Mouse (Mus musculus) forebrain, embryonic 11.5 days (tissue): ENCODE measurements around the gene Tmem245. TPM values are rescaled to one million over a fixed set of nuclear protein-coding genes. Genes with fewer than 3 reads are reported as not detected.

Experiments used
- ATAC-seq: fragments of 200-750 bp; cut with Nextera tagmentation; replicated peaks from 2 replicates; pipeline ENCODE4 v1.8.0; 2017; ENCODE audit warnings: moderate TSS enrichment; ENCODE audit not compliant: low FRiP score
- DNase-seq: peaks from one replicate; pipeline ENCODE4 v3.0.0-alpha.2; 2017; ENCODE audit warnings: low spot score
- H3K27ac ChIP-seq: fragments of 300-500 bp; sonication (generic); 2 replicates; pipeline ENCODE4 v1.5.1; 2014; ENCODE audit warnings: low read depth, low read length
- H3K27me3 ChIP-seq: fragments of 300-500 bp; sonication (generic); 2 replicates; pipeline ENCODE4 v1.6.1; 2014; ENCODE audit warnings: mild to moderate bottlenecking, low read length, mixed read lengths; ENCODE audit not compliant: control insufficient read depth, insufficient read depth
- H3K36me3 ChIP-seq: fragments of 300-500 bp; sonication (generic); 2 replicates; pipeline ENCODE4 v1.6.1; 2014; ENCODE audit warnings: mild to moderate bottlenecking, low read length, moderate library complexity, mixed read lengths; ENCODE audit not compliant: control insufficient read depth, insufficient read depth
- H3K4me1 ChIP-seq: fragments of 300-500 bp; sonication (generic); replicated peaks from 2 replicates; pipeline ENCODE4 v1.6.1; 2014; ENCODE audit warnings: low read length, mixed read lengths; ENCODE audit not compliant: control insufficient read depth, insufficient read depth
- H3K4me2 ChIP-seq: fragments of 300-500 bp; sonication (generic); 2 replicates; pipeline ENCODE4 v1.6.1; 2014; ENCODE audit warnings: low read depth, mild to moderate bottlenecking, low read length, moderate library complexity, mixed read lengths; ENCODE audit not compliant: severe bottlenecking
- H3K4me3 ChIP-seq: fragments of 300-500 bp; sonication (generic); 2 replicates; pipeline ENCODE4 v1.5.1; 2014; ENCODE audit warnings: low read depth, low read length
- H3K9ac ChIP-seq: fragments of 300-500 bp; sonication (generic); 2 replicates; pipeline ENCODE4 v1.6.1; 2014; ENCODE audit warnings: low read length
- H3K9me3 ChIP-seq: fragments of 300-500 bp; sonication (generic); 2 replicates; pipeline ENCODE4 v1.6.1; 2016; ENCODE audit warnings: low read length, mixed read lengths; ENCODE audit not compliant: control insufficient read depth
- WGBS: fragments of 180-500 bp; shearing (Covaris S2); extraction: QIAGEN DNeasy Blood & Tissue Kit; methylation state at CpG from one replicate; pipeline ENCODE4 v1.1.7; 2014; 5-methylcytosine and 5-hydroxymethylcytosine counted together
- polyA plus RNA-seq: library from polyadenylated mRNA; unstranded; fragments of >200 nt; fragmentation: Nextera tagmentation; extraction: Ambion mirVana; gene quantifications from 2 replicates; pipeline ENCODE4 v1.2.1, GENCODE M21; 2014

The Tmem245 gene
- polyA plus RNA-seq, 1 experiment from 2014 or later = 12.7 TPM

DNA sequence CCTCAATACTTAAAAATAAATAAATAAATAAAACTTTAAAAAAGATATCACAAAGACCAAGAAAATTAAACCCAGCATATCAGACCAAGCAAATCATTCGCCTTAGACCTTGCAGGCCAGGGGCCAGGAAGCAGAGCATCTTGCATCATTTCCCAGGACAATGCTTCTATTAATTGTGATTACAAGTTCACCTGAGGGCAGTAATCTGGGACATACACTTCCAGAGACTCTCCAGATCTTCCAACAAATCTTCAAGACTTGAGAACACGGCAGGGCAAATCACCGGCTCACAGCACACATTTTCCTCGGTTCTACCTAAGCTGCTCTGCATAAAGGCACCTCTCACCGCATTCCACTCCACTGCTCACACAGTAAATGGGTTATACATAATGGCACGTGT, 99.2 kb downstream of the Tmem245 start:
- Histone ChIP-seq H3K27ac (no peak overlapping the region), H3K9ac (no peak overlapping the region), H3K27me3 (no peaks in the 10 kb centered on the region), H3K9me3 (no peaks in the 10 kb centered on the region; the same call in 1 of the 2 replicates), H3K4me2 (no peak overlapping the region), H3K4me1 (no peaks in the 10 kb centered on the region), H3K36me3 (peaks cover 6% of the 10 kb centered on the region), H3K4me3 (no peak overlapping the region)
- WGBS = 87% methylated on average over 6 of the region's 6 CpGs
- DNase-seq = no peak
- no peak for ATAC-seq

GRCm38 (mm10) chr4:56847400-56847799, 99.8 kb downstream of the Tmem245 start:
- no peak overlapping the region for H3K4me2 ChIP-seq
- H3K4me1 ChIP-seq = no peaks in the 10 kb centered on the region
- DNase-seq = no peak
- H3K36me3 ChIP-seq = peaks cover 6% of the 10 kb centered on the region
- H3K9ac ChIP-seq = no peak overlapping the region
- H3K9me3 ChIP-seq = no peaks in the 10 kb centered on the region; the same call in 1 of the 2 replicates
- no peak overlapping the region for H3K27ac ChIP-seq
- ATAC-seq = no peak
- no peaks in the 10 kb centered on the region for H3K27me3 ChIP-seq
- H3K4me3 ChIP-seq = no peak overlapping the region
- WGBS = 93% methylated on average over 3 of the region's 3 CpGs

DNA sequence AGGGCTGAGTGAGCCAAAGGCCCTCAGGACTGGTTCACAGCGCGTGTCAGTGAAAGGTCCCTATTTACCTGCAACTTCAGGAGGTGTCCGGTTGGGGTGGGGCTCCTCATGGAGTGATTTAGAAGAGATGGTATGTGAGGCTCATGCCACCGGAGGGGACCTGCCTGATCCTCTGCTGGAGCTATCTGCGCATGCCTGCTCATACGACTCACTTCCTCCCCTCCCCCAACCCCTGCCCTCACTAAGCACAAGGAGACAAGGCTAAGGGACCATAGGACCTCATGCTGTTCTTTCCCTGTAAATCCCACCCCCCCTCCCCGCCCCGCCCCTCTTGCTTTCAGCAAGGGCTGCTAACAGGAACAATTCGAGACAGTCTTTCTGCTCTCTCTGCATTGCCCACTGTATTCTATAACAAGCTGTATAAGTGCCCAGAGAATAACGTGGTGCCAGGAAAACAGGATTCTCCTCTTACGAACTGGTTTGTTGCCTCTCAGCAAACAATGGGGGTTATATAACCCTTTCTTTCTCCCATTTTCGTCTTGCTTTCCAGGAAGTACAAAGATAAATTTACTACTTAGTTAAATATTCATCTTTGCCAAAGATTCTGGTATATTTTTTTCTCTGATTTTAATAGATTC, 101.2 kb downstream of the Tmem245 start:
- DNase-seq = no peak
- no peaks in the 10 kb centered on the region; the same call in 1 of the 2 replicates for H3K9me3 ChIP-seq
- H3K27ac ChIP-seq = no peak overlapping the region
- H3K4me2 ChIP-seq = no peak overlapping the region
- H3K36me3 ChIP-seq = peaks cover 6% of the 10 kb centered on the region
- H3K4me1 ChIP-seq = no peaks in the 10 kb centered on the region
- no peaks in the 10 kb centered on the region for H3K27me3 ChIP-seq
- WGBS = 63% methylated on average over 12 of the region's 12 CpGs
- H3K4me3 ChIP-seq = no peak overlapping the region
- ATAC-seq = no peak
- no peak overlapping the region for H3K9ac ChIP-seq

- Histone ChIP-seq H3K27me3 (no peaks in the 10 kb centered on the region), H3K9me3 (no peaks in the 10 kb centered on the region; the same call in 1 of the 2 replicates), H3K36me3 (peaks cover 6% of the 10 kb centered on the region), H3K4me2 (no peak overlapping the region), H3K9ac (no peak overlapping the region), H3K4me1 (no peaks in the 10 kb centered on the region), H3K4me3 (no peak overlapping the region), H3K27ac (no peak overlapping the region)
- ATAC-seq = no peak
- WGBS = 93% methylated on average over 4 of the region's 4 CpGs
- DNase-seq = no peak
These were observed 102.3 kb downstream of the Tmem245 start for GRCm38 (mm10) chr4:56844911-56845310.

DNA sequence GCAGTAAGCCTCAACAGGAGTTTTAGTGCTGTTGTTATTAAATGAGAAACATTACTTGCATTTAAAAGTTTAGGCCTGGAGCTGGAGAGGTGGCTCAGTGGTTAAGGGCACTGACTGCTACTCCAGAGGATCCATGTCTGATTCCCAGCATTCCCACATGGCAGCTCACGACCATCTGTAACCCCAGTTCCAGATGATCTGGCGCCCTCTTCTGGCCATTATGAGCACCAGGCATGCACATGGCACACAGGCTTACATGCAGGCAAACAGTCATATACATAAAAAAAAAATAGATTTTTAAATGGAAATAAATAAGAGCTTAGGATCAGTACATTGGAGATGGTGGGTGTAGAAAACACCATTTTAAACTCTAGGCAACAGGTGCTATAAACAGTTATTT, 103.3 kb downstream of the Tmem245 start:
- Histone ChIP-seq H3K27me3 (no peaks in the 10 kb centered on the region), H3K4me2 (no peak overlapping the region), H3K4me1 (no peaks in the 10 kb centered on the region), H3K9ac (no peak overlapping the region), H3K36me3 (peaks cover 6% of the 10 kb centered on the region), H3K27ac (no peak overlapping the region), H3K9me3 (no peaks in the 10 kb centered on the region; the same call in 1 of the 2 replicates), H3K4me3 (no peak overlapping the region)
- ATAC-seq = no peak
- WGBS = 96% methylated on average over 2 of the region's 2 CpGs
- DNase-seq = no peak

- H3K9me3 ChIP-seq = no peaks in the 10 kb centered on the region; the same call in 1 of the 2 replicates
- H3K27me3 ChIP-seq = no peaks in the 10 kb centered on the region
- ATAC-seq (no peak), DNase-seq (no peak)
- WGBS = 86% methylated on average over 7 of the region's 7 CpGs
- H3K4me3 ChIP-seq = no peak overlapping the region
- H3K27ac ChIP-seq = no peak overlapping the region
- peaks cover 6% of the 10 kb centered on the region for H3K36me3 ChIP-seq
- H3K4me2 ChIP-seq = no peak overlapping the region
- H3K9ac ChIP-seq = no peak overlapping the region
- H3K4me1 ChIP-seq = no peaks in the 10 kb centered on the region
These were observed 104.7 kb downstream of the Tmem245 start for GRCm38 (mm10) chr4:56842501-56842900.

DNA sequence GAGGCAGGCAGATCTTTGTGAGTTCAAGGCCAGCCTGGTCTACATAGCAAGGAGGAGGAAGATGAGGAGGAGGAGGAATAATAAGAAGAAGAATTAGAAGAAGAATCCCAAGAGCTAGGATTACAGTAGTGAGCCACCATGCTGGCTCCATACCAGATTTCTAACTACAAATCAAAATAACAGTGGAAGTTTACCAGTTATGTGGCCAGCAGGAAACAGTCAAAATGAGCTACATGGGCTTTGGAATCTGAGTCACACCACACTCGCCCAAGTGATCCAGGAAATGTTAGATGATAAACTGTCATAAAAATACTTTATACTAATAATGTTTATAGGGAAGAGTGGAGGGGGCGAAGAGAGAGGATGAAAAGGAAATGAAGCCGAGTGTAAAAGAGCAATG, 106.9 kb downstream of the Tmem245 start:
- Histone ChIP-seq H3K27me3 (no peaks in the 10 kb centered on the region), H3K9ac (no peak overlapping the region), H3K4me1 (no peaks in the 10 kb centered on the region), H3K4me3 (no peak overlapping the region), H3K36me3 (peaks cover 6% of the 10 kb centered on the region), H3K9me3 (no peaks in the 10 kb centered on the region; the same call in 1 of the 2 replicates), H3K4me2 (no peak overlapping the region), H3K27ac (no peak overlapping the region)
- WGBS = 90% methylated on average over 3 of the region's 3 CpGs
- ATAC-seq (no peak), DNase-seq (no peak)

GRCm38 (mm10) chr4:56837661-56838060, 109.6 kb downstream of the Tmem245 start:
- H3K9me3 ChIP-seq = no peaks in the 10 kb centered on the region
- H3K27me3 ChIP-seq = no peaks in the 10 kb centered on the region
- no peaks in the 10 kb centered on the region for H3K36me3 ChIP-seq
- no peak overlapping the region for H3K4me3 ChIP-seq
- DNase-seq = no peak
- no peaks in the 10 kb centered on the region for H3K4me1 ChIP-seq
- ATAC-seq = no peak
- H3K4me2 ChIP-seq = no peak overlapping the region
- no peak overlapping the region for H3K27ac ChIP-seq
- WGBS = 89% methylated on average over 6 of the region's 6 CpGs
- H3K9ac ChIP-seq = no peak overlapping the region

GRCm38 (mm10) chr4:56831998-56832397, 115.2 kb downstream of the Tmem245 start:
- no peaks in the 10 kb centered on the region; the same call in 1 of the 2 replicates for H3K36me3 ChIP-seq

More at GRCm38 (mm10) chr4:56831998-56832397, 115.2 kb downstream of the Tmem245 start:
- no peak overlapping the region for H3K4me2 ChIP-seq
- 0 out of 2 replicates have a peak, but pooled peaks cover 2% of the 10 kb centered on the region for H3K4me1 ChIP-seq
- no peak overlapping the region for H3K4me3 ChIP-seq
- H3K27ac ChIP-seq = no peak overlapping the region
- ATAC-seq (no peak), DNase-seq (no peak)
- H3K27me3 ChIP-seq = no peaks in the 10 kb centered on the region
- no peak overlapping the region for H3K9ac ChIP-seq
- WGBS = 91% methylated on average over 7 of the region's 7 CpGs
- H3K9me3 ChIP-seq = no peaks in the 10 kb centered on the region
